Mouse (Mus musculus): ENCODE results near the gene Hdhd5.

- TF ChIP-seq CTCF (IDR thresholded peaks at IDR 0.05; ENCODE audit: low read depth) (peak; percentile 66), EP300 (IDR thresholded peaks at IDR 0.05; ENCODE audit: low read depth) (no peak)
Measured at GRCm38 (mm10) chr6:120483211-120483626, 47.9 kb downstream of the Hdhd5 start.
